ENCODE assay signal across 9 mouse cellular contexts in genomic region chr2:93203682-93204081, GRCm38 (mm10). TPM values are rescaled to one million over a fixed set of nuclear protein-coding genes. Genes with fewer than 3 reads are reported as not detected.
DNase-seq lines count a peak whose midpoint lies in the region; ATAC-seq and TF ChIP-seq lines count a peak whose summit lies in the region.
"Had no signal": no experiment of that assay in that cellular context is flagged by ENCODE, and none has a peak within 500 bp of the region (broad histone marks: within the 10 kb centered on the region; RNA-seq: fewer than 3 reads in every experiment).

No protein-coding gene starts in this region.

- no peaks in the 10 kb centered on the region for H3K27me3 ChIP-seq in embryonic facial prominence, embryonic 10.5 days (replicated peaks; ENCODE audit: low read depth, poor library complexity, severe bottlenecking)
- no peaks in the 10 kb centered on the region for H3K27me3 ChIP-seq in hindbrain, embryonic 12.5 days
- no peaks in the 10 kb centered on the region for H3K27me3 ChIP-seq in midbrain, embryonic 12.5 days
- H3K27me3 ChIP-seq: liver, embryonic 15.5 days had no signal

- H3K36me3 ChIP-seq in embryonic facial prominence, embryonic 10.5 days (replicated peaks), result peaks cover 53% of the 10 kb centered on the region
- peaks cover 57% of the 10 kb centered on the region for H3K36me3 ChIP-seq in hindbrain, embryonic 12.5 days
- peaks cover 64% of the 10 kb centered on the region for H3K36me3 ChIP-seq in midbrain, embryonic 12.5 days
- H3K36me3 ChIP-seq: liver, embryonic 15.5 days had no signal

- H3K4me2 ChIP-seq in hindbrain, embryonic 12.5 days (replicated peaks), result no peak overlapping the region
- H3K4me2 ChIP-seq in midbrain, embryonic 12.5 days (replicated peaks), result no peak overlapping the region
- H3K4me2 ChIP-seq: liver, embryonic 15.5 days had no signal

- DNase-seq in gastrocnemius, adult 2 months, result peak; percentile 69
- no peak for DNase-seq in gastrocnemius, postnatal 25 days
- DNase-seq in adrenal gland, postnatal 10 days, result peak; percentile 88
- peak; percentile 73 for DNase-seq in embryonic facial prominence, embryonic 10.5 days (ENCODE audit: low spot score)
- DNase-seq in layer of hippocampus, postnatal 10 days (ENCODE audit: low spot score in 2 of 2), result peak; percentile 69 to 74
- DNase-seq in thymus, postnatal 0 days (ENCODE audit: low spot score), result peak; percentile 56

- peak; percentile 72 for TF ChIP-seq CTCF in gastrocnemius, adult 2 months (IDR thresholded peaks at IDR 0.05)

- 16% methylated on average over 10 of the region's 10 CpGs for WGBS in embryonic facial prominence, embryonic 10.5 days
- 12% methylated on average over 10 of the region's 10 CpGs for WGBS in hindbrain, embryonic 12.5 days
- 15% methylated on average over 10 of the region's 10 CpGs for WGBS in midbrain, embryonic 12.5 days

- no peak overlapping the region for H3K4me3 ChIP-seq in gastrocnemius, adult 2 months
- H3K4me3 ChIP-seq in embryonic facial prominence, embryonic 10.5 days, result no peak overlapping the region
- H3K4me3 ChIP-seq in hindbrain, embryonic 12.5 days, result no peak overlapping the region
- no peak overlapping the region for H3K4me3 ChIP-seq in midbrain, embryonic 12.5 days
- H3K4me3 ChIP-seq: liver, embryonic 15.5 days had no signal

- H3K9ac ChIP-seq in hindbrain, embryonic 12.5 days, result no peak overlapping the region
- H3K9ac ChIP-seq in midbrain, embryonic 12.5 days (replicated peaks), result no peak overlapping the region; the same call in 1 of the 2 replicates
- H3K9ac ChIP-seq: liver, embryonic 15.5 days had no signal

- peaks cover 48% of the 10 kb centered on the region for H3K4me1 ChIP-seq in embryonic facial prominence, embryonic 10.5 days
- H3K4me1 ChIP-seq in hindbrain, embryonic 12.5 days, result peaks cover 33% of the 10 kb centered on the region
- peaks cover 13% of the 10 kb centered on the region for H3K4me1 ChIP-seq in midbrain, embryonic 12.5 days

- H3K9me3 ChIP-seq in embryonic facial prominence, embryonic 10.5 days, result no peaks in the 10 kb centered on the region
- H3K9me3 ChIP-seq in hindbrain, embryonic 12.5 days (replicated peaks), result no peaks in the 10 kb centered on the region
- no peaks in the 10 kb centered on the region for H3K9me3 ChIP-seq in midbrain, embryonic 12.5 days
- H3K9me3 ChIP-seq: liver, embryonic 15.5 days had no signal

- H3K27ac ChIP-seq in gastrocnemius, adult 2 months, result no peak overlapping the region
- H3K27ac ChIP-seq in embryonic facial prominence, embryonic 10.5 days (replicated peaks), result 0 out of 2 replicates have a peak overlapping the region, but pooled peaks have one; percentile 21
- H3K27ac ChIP-seq in hindbrain, embryonic 12.5 days, result peak overlapping the region; percentile 46
- peak overlapping the region; percentile 46 for H3K27ac ChIP-seq in midbrain, embryonic 12.5 days (replicated peaks)
- H3K27ac ChIP-seq: liver, embryonic 15.5 days had no signal

- ATAC-seq in hindbrain, embryonic 12.5 days (ENCODE audit: low FRiP score), result peak; percentile 30; the same call in 1 of the 2 replicates
- ATAC-seq in midbrain, embryonic 12.5 days (ENCODE audit: low FRiP score, low read depth), result peak; percentile 28

- intact Hi-C loops in gastrocnemius, adult 2 months (cut with DNase I), result no loop called here

RNA-seq across cellular contexts. Expression of gene Trp53i11, which starts 16.3 kb away (rescaled TPM):
- total RNA-seq in gastrocnemius, adult 2 months (2021), result 1 to 10 TPM; 3.4 to 6.1 TPM
- 1 to 10 TPM; 3.5 to 7.0 TPM for total RNA-seq in gastrocnemius, postnatal 25 days (2021)
- 10 to 100 TPM; 87.9 to 89.8 TPM for total RNA-seq in adrenal gland, postnatal 10 days (2021)
- 72.5 and 95.2 TPM in 2 replicates for polyA plus RNA-seq in embryonic facial prominence, embryonic 10.5 days (2016; fragmentation: Nextera tagmentation; extraction: Ambion mirVana)
- polyA plus RNA-seq in hindbrain, embryonic 12.5 days (2016; fragmentation: Nextera tagmentation; extraction: Ambion mirVana), result 142 and 180 TPM in 2 replicates
- 10 to 100 TPM; 50.8 to 51.5 TPM for total RNA-seq in layer of hippocampus, postnatal 10 days (2021)
- polyA plus RNA-seq in midbrain, embryonic 12.5 days (2016; fragmentation: Nextera tagmentation; extraction: Ambion mirVana), result 142 and 172 TPM in 2 replicates
- polyA plus RNA-seq in thymus, postnatal 0 days (2015; fragmentation: Nextera tagmentation; extraction: Ambion mirVana), result 43.1 and 52.4 TPM in 2 replicates

Comparison
In these comparisons a context has a peak if more than half of its experiments do, and no peak if none do; other contexts are left out.
1. RNA of gene Trp53i11, which starts 16.3 kb away (total RNA-seq): 87.9 to 89.8 TPM in adrenal gland, postnatal 10 days and 50.8 to 51.5 TPM in layer of hippocampus, postnatal 10 days; 3.5 to 7.0 TPM in gastrocnemius, postnatal 25 days and 3.4 to 6.1 TPM in gastrocnemius, adult 2 months; every median in the first group is over 4 times any median in the second.